Mouse (Mus musculus) left cerebral cortex, postnatal 4 days (tissue): ENCODE data around the gene Akr1d1. TPM values are rescaled to one million over a fixed set of nuclear protein-coding genes. Genes with fewer than 3 reads are reported as not detected.

Experiments used
- DNase-seq: peaks from one replicate; pipeline ENCODE4 v3.0.0-alpha.2; 2022
- intact Hi-C: fragments of 180-260 bp; cut with DNase I; formaldehyde crosslinking; loops from one replicate; pipeline ENCODE4 v1.15.1; 2025
- total RNA-seq, 2 experiments: library from RNA; stranded (reverse); gene quantifications; 2 replicates each; pipeline ENCODE4 v1.2.3; 2021

Akr1d1 gene
- total RNA-seq: not detected

GRCm38 (mm10) chr6:37529940-37530339 is at the start of gene Akr1d1:
Gene Akr1d1, plus strand, starts transcription at chr6:37530173.
- intact Hi-C loops: no loop called here
- no peak for DNase-seq

GRCm38 (mm10) chr6:37481147-37481546 is 48.8 kb upstream of the Akr1d1 start:
- no peak for DNase-seq
- intact Hi-C loops: no loop called here

DNA sequence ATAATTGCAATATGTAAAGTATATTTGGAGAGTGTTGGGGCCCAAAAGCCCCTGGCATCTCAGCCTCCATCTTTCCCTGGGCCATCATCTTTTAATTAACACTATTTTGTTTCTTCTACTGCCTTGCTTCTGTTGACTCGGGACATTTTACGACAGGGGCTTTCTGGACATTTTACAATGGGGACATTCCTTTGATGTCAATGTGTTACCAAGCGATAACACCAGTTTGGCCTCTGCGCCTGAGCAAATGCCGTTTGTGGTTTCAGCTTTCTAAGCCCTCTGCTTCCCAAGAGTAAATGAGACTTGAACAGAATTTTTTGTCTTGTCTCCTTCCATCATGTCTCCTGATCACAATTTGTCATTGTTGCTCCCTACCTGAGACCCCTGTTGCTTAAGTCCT is 46.7 kb upstream of the Akr1d1 start:
- intact Hi-C loops: no loop called here
- DNase-seq: no peak

DNA sequence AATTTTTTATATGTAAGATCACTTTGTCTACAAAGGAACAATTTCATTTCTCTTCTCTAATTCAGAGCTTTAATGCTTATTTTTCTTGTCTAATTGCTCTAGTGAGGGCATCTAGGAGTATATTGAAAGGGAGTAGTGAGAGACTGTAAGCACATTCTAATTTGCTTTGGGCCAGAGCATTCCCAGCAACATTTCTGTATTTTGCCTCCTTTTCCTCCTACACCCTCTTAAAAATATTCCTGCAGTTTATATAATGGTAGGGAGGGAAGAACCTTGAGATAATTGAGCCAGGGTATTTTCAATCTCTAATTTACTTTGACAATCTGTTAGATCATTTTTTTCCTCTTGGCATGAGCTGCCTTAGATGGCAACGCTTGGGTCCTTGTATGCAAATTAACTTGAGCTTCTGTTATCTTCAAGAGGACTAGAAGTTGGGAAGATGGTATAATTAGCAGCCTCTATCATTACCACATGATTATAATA is 45.3 kb upstream of the Akr1d1 start:
- no peak for DNase-seq
- intact Hi-C loops: no loop called here

DNA sequence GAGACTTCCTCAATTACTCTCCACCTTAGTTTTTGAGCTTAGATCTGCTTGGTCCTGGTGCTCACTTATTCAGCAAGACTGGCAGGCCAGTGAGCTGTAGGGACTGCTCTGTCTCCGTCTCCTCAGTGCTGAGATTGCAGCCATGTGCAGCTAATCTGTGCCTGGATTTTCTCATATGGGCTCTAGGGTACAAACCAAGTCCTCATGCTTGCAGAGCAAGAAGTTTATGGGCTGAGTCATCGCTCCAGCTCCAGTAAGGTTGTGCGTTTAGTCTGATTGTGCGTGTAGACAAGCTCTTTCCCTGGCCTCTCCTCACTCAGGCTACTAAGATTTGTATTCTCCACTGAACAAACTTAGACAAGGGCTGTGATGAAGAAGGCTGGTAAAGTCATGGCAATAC is 43.5 kb upstream of the Akr1d1 start:
- intact Hi-C loops: no loop called here

GRCm38 (mm10) chr6:37492241-37492640 is 37.7 kb upstream of the Akr1d1 start:
- intact Hi-C loops: no loop called here
- DNase-seq: no peak

More for the DNA sequence above, 43.5 kb upstream of the Akr1d1 start:
- DNase-seq: no peak

GRCm38 (mm10) chr6:37494957-37495356 is 35.0 kb upstream of the Akr1d1 start:
- intact Hi-C loops: no loop called here
- no peak for DNase-seq

DNA sequence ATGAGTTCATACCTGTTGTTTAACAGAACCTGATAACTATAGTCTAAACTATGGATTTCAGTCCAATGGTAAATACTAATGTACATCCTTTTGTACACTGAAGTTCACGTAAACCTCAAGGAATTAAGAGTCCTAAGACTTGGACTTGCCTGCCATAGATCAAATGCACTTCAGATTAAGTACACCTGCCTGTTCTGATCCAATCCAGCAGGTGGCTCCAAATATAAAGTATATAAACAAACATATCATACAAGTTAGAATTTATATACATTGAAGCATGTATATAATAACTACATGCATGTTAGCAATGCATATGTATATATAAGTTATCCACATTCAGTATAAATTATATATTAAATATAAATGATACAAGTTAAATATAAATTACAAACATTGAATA is 33.1 kb upstream of the Akr1d1 start:
- intact Hi-C loops: no loop called here
- no peak for DNase-seq

GRCm38 (mm10) chr6:37505588-37505987 is 24.4 kb upstream of the Akr1d1 start:
- intact Hi-C loops: no loop called here
- no peak for DNase-seq

DNA sequence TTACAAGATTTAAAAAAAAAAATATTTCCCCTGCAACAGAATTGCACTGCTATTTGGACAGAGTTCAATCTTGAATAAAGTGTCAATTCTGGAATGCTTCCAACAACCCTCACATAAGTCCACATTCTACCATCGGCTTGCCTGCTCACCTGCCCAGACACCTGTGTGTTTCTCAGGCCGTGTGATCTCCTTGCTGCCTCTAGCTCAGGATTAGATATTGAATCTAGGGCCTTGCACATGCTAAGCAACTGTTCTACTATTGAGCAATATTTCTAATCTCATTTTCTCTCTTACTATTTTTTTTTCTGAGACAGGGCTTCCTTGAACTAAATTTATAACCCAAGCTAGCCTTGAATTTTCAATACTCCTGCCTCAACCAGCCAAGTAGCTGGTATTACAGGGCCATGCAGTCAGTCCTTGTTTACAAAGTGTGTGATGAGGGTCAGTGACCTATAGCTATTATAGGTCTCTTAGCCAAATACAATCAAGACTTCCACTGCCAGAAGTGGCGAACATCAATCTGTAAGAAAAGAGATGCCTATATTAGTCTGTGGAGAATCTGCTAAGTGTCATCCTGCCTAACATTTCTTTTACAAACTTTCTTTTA is 23.0 kb upstream of the Akr1d1 start:
- intact Hi-C loops: no loop called here
- DNase-seq: no peak

GRCm38 (mm10) chr6:37510786-37511185 is 19.2 kb upstream of the Akr1d1 start:
- intact Hi-C loops: no loop called here
- no peak for DNase-seq

GRCm38 (mm10) chr6:37520631-37521375 is 9.2 kb upstream of the Akr1d1 start:
- intact Hi-C loops: no loop called here
- DNase-seq: no peak

DNA sequence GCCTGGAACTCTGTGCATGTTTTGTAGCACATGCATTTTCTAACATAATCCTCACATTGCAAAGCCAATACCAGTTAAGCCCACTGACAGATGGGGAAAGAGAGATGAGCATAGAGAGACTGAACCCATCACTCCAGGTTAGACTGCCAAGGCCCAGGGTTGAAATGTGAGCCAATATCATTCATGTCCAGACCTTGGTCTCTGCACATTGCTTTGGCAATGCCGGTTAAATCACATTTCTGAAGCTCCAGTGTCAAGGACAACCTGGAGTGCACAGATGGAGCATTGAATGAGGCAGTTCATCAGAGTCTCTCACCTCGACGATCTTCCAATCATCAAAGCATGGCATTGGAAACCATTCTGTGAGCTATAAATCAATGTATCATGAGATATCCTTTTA is 2.1 kb downstream of the Akr1d1 start:
- DNase-seq: no peak

DNA sequence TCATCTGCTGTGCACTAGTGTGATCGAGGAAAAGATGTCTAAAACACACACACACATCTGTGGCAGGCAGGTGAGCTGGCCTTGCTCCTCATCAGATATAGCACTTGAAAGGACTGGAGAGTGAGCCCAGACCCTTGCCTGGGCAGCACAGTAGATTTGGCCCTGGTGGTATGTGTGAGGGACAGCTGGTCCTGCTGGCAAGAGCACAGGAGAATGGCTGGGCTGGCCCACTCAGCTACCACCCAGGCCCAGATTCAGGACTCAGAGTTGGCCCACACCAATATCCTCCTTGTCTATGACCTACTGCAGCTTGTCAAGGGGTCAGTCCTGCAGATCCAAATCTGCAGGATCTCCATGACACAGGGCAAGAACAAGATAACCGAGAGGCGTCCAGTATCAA is 6.9 kb downstream of the Akr1d1 start:
- intact Hi-C loops: no loop called here

More for the DNA sequence above, 2.1 kb downstream of the Akr1d1 start:
- intact Hi-C loops: no loop called here

GRCm38 (mm10) chr6:37537801-37538200 is 7.8 kb downstream of the Akr1d1 start:
- no peak for DNase-seq
- intact Hi-C loops: no loop called here

More for the DNA sequence above, 6.9 kb downstream of the Akr1d1 start:
- DNase-seq: no peak

DNA sequence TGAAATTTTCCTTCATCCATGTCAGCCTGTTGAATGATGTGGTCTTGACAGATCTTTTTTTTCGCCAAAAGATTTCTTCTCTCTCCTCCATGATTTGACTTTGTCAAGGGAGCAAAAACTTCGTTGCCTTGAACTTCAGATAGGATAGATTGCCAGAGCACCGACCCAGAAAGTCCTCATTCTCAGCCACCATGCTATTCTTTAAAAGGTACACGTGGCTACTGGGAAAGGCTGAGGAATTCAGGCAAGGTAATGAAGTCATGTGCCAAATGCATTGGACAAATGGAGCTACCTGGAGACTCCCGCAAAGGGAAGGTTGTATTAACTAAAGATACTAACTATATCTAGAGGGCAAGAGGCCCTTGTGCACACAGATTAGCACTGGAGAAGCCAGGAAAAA is 8.8 kb downstream of the Akr1d1 start:
- no peak for DNase-seq
- intact Hi-C loops: no loop called here

DNA sequence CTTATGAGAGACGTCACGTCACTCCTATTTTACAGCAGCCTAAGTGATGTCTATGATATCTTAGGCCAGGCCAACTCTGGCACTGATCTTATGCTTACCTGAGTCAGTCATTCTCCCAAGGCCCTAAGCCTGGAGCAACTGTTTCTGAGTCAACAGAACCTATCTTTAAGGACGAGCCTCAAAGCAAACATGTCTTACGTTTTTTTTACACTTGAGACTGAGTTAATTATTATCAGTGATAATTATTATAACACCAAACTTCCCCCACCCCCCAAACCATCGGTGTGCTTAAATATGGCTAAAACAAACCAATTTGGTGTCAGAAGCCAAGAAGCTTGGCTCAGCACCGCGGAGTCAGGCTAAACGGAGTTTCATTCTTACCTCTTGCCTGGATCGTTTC is 9.4 kb downstream of the Akr1d1 start:
- intact Hi-C loops: no loop called here
- DNase-seq: no peak

GRCm38 (mm10) chr6:37540113-37540512 is 10.1 kb downstream of the Akr1d1 start:
- intact Hi-C loops: no loop called here
- no peak for DNase-seq

DNA sequence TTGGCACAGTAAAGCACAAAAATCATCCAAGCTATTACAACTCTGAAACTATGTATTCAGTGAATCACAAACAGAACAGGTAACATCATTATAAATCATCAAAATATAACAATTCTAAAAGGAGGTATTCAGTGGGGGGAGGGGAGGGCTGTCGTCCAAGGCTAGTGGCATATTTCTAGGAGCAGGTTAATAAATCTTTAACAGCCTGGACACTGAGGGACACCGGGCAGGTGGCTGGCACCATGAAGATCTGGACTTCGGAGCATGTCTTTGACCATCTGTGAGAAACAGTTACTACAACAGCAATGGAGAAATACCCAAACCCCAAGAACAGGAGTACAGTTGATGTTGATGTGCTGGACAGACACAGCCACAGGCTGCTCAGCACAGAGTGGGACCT is 11.2 kb downstream of the Akr1d1 start:
- intact Hi-C loops: no loop called here
- DNase-seq: no peak

- DNase-seq: no peak
- intact Hi-C loops: no loop called here
Measured at GRCm38 (mm10) chr6:37542145-37542544, 12.2 kb downstream of the Akr1d1 start.

DNA sequence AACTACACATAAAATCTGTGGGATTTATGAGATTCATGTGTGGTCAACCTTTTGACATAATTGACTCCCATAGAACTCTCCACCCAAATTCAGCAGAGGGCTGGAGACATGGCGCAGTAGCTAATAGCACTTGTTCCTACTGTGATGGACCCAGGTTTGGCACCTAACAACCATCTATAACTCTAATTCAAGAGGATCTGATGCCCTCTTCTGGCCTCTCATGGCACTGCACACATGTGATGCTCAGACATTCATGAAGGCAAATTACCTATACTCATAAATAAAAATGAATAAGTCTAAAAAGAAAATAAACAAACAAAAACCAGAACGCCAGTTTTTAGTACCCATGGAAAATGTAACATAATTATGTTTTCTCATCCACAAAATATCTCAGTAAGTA is 22.8 kb downstream of the Akr1d1 start:
- peak; percentile 22 for DNase-seq
- intact Hi-C loops: no loop called here

DNA sequence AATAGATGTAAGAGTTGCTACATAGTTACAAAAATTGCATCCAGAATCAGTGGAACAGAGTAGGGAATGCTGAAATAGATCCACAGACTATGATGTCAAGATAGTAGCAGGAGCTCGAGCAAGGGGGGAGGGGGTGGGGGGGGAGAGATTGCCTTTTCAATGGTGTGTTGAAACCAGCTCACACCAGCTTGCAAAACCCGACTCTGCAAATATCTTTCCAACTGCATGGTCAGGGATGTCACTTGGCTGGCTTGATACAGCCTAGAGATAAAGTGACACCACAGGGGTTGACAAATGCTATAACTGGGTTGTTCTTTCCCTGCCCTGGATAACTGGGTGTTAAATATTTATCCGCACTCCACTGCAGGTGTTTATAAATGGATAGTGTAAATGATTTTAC is 24.0 kb downstream of the Akr1d1 start:
- intact Hi-C loops: no loop called here
- DNase-seq: no peak
